Mouse (Mus musculus): Measurements from ENCODE around the gene Ssbp4.

Gene Ssbp4

DNA sequence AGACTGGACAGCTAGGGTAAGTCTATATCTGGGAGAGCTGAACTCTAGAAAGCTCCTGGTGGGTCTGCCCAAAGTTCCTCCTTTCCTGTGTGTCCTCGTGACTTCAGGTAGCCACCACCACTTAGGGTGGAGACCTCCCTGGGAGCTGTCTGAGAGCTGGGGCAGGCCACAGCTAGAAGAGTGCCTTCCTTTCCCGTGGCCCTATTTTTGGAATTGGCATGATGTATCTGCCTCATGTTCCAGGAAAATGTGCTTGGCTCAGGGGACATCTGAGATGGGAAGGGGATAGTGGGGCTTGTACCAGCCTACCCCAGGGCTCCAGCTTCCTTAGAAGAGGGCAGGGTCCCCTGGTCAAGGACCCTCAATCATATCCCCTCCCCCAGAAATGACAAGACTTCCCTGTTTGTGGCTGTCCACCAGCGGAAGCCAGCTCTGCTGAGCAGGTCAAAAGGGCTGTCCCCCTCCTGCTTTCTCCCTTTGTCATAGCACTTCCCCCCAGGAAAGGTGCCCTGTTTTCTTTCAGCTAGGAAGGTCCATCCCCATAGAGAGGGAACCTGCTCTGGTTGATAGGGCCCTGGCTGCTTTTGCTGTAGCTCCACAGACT, 57.0 kb downstream of the Ssbp4 start:
- DNase-seq (ENCODE audit: low read depth), result no peak

DNA sequence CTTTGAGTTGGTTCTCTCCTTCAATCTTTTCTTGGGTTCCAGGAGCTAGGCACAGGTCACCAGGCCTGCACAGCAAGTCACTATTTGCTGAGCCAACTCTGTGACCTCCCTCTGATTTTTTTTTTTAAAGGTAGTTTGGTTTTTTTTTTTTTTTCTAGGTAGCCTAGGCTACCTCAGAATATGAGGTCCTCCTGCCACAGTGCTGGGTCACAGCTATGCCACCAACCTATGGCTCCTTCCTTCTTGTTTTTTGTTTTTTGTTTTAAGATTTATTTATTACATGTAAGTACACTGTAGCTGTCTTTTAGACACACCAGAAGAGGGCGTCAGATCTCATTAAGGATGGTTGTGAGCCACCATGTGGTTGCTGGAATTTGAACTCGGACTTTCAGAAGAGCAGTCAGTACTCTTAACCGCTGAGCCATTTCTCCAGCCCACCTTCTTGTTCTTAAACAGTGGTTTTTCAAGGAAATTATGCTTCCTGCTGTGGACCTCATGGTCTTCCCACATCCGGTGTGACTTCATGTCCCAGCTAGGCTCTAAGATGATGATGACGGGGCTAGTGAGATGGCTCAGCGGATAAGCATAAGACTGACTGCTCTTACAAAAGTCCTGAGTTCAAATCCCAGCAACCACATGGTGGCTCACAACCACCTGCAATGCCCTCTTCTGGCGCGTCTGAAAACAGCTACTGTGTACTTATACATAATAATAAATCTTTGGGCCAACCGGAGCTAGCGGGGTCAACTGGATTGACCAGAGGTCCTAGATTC, 59.1 kb downstream of the Ssbp4 start:
- no peak for DNase-seq (ENCODE audit: low read depth)

DNA sequence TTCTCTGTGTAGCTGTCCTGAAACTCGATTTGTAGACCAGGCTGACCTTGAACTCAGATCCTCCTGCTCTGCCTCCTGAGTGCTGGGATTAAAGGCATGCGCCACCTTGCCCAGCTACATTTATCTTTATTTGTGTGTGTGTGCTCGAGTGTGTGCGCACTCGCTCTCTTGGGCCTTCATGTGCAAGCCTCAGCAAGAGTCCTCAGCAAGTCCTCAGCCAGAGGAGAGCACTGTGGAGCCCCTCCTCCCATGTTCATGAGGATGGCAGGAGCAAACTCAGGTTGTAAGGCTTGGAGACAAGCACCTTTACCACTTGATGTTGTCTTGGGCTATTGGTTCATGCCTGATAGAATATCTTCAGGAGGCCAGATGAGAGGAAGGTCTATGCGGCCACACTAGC, 60.9 kb downstream of the Ssbp4 start:
- DNase-seq (ENCODE audit: low read depth), result no peak
